Mouse (Mus musculus) testis, adult 2 months (tissue): ENCODE measurements around the gene Olfr98.

Experiments
- CTCF ChIP-seq: fragments of 200-500 bp; IDR thresholded peaks from 2 replicates; pipeline ENCODE4 v1.5.1; 2012; ENCODE audit warnings: low read depth, mild to moderate bottlenecking, inconsistent platforms, low read length, moderate library complexity; ENCODE audit not compliant: control insufficient read depth, insufficient read depth, insufficient replicate concordance
- POLR2A ChIP-seq: fragments of 200-500 bp; IDR thresholded peaks from 2 replicates; pipeline ENCODE4 v1.6.1; 2012; ENCODE audit warnings: low read depth, mild to moderate bottlenecking, inconsistent platforms, low read length, moderate library complexity; ENCODE audit not compliant: control insufficient read depth

DNA sequence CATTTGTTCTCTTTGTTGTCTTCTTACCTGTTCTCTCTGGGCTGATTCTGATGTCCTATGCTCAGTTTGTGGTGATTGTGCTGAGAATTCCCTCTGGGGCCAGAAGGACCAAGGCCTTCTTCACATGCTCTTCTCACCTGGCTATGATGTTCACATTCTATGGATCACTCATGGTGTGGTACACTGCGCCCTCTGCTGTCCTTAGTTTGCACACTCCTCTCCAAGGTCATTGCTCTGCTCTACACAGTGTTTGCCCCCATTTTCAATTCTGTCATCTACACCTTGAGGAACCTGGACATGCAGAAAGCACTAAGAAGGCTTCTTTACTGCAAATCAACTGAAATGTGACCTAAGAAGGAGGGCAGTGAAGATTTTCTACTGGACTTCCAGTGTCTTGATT, 13.0 kb downstream of the Olfr98 start:
- TF ChIP-seq POLR2A (no peak), CTCF (no peak)
